Mouse (Mus musculus) C2C12 (cell line): ENCODE results near the gene Lin37.

ENCODE experiments used
- CEBPB ChIP-seq: IDR thresholded peaks from one replicate; pipeline ENCODE4 v1.6.1; 2011; ENCODE audit warnings: low read depth, mild to moderate bottlenecking, control low read depth, moderate library complexity
- CTCF ChIP-seq: IDR thresholded peaks from one replicate; pipeline ENCODE4 v1.5.1; 2011; ENCODE audit not compliant: control insufficient read depth, insufficient read depth, insufficient read length
- FOSL1 ChIP-seq: IDR thresholded peaks from one replicate; pipeline ENCODE4 v1.8.0; 2011; ENCODE audit warnings: mild to moderate bottlenecking, low read length; ENCODE audit not compliant: poor library complexity, insufficient read depth, severe bottlenecking
- MYOG ChIP-seq: IDR thresholded peaks from one replicate; pipeline ENCODE4 v1.6.1; 2011; ENCODE audit not compliant: control insufficient read depth, insufficient read length; ENCODE audit errors: extremely low read depth
- USF1 ChIP-seq: IDR thresholded peaks from one replicate; pipeline ENCODE4 v1.6.1; 2011; ENCODE audit warnings: low read depth, mild to moderate bottlenecking, control low read depth, moderate library complexity

DNA sequence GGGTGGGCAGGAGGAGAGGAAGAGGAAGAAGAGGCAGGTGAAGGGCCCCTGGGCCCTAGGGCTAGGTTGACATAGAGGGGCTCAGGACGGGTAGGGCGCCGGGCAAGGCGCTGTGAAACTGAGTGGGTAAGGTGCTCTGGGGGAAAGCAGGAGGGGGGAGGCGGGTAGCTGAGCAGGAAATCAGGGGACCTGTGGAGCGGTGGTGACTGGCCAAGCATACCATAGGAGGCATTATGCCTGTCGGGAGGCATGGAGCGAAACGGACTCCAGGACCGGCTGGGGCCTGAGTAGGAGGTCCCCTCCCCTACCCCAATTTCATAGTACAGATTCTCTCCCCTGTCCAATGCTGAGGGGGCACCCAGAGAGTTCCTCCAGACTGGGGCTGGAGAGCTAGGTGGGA, 36.8 kb downstream of the Lin37 start:
- TF ChIP-seq USF1 (no peak), MYOG (no peak), CTCF (no peak), CEBPB (no peak), FOSL1 (no peak)
